Mouse (Mus musculus) lung, postnatal 4 days (tissue): ENCODE results near the gene Kif11.

ENCODE experiments used
- DNase-seq, 2 experiments: peaks; one replicate each; pipeline ENCODE4 v3.0.0; 2021

Kif11 gene

GRCm38 (mm10) chr19:37449246-37449645 lies 73.0 kb downstream of the Kif11 start:
- DNase-seq = no peak

- no peak for DNase-seq
Measured at GRCm38 (mm10) chr19:37455528-37455927, 79.3 kb downstream of the Kif11 start.

GRCm38 (mm10) chr19:37455961-37456360 lies 79.8 kb downstream of the Kif11 start:
- DNase-seq = no peak

GRCm38 (mm10) chr19:37458013-37458412 lies 81.8 kb downstream of the Kif11 start:
- no peak for DNase-seq

- no peak for DNase-seq
Measured at GRCm38 (mm10) chr19:37466403-37466802, 90.2 kb downstream of the Kif11 start.

GRCm38 (mm10) chr19:37466978-37467377 lies 90.8 kb downstream of the Kif11 start:
- DNase-seq = no peak

GRCm38 (mm10) chr19:37468841-37469566 lies 92.8 kb downstream of the Kif11 start:
- no peak for DNase-seq
